Mouse (Mus musculus) G1E (cell line): Measurements from ENCODE around the gene Acod1.

Experiments
- CTCF ChIP-seq: IDR thresholded peaks from 2 replicates; pipeline ENCODE4 v1.5.1; 2012; ENCODE audit warnings: low read depth, low read length, inconsistent platforms, mixed read lengths
- GATA1 ChIP-seq: IDR thresholded peaks from 2 replicates; pipeline ENCODE4 v1.6.1; 2012; ENCODE audit warnings: borderline replicate concordance, low read length, inconsistent platforms, mixed read lengths

DNA sequence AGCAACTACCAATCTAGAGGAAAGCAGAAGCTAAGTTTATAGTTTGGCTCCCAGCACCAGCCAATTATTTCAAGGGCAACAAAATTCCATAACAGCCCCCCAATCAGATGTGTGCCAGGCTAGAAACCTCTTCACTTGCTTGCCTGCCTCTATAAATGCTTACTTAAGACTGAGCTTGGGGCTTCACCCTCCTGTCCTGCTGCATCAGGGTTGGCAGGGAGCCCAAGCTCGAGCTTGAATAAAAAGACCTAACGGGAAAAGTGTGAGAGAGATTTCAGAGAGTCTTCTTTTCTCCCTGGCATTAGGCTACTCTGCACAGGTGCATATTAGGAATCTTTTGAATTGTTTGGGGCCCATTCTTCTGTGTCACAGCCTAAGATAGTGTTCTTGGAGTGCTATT, 26.7 kb upstream of the Acod1 start:
- TF ChIP-seq CTCF, result no peak
- TF ChIP-seq GATA1, result no peak
